Mouse (Mus musculus): ENCODE measurements at regions not wholly inside any gene's neighbourhood (a gene's known extent, or its start where the extent isn't known, plus 50 kb on each side); places are given as distances from the start of the nearest gene placed in this dataset.

GRCm38 (mm10) chr6:50777827-50778226 lies 123.6 kb upstream of the Npvf start:
- no peak for DNase-seq (ENCODE audit: low spot score in 2 of 2)

- DNase-seq (ENCODE audit: low spot score in 2 of 2) = no peak
These were observed 126.4 kb upstream of the Npvf start for GRCm38 (mm10) chr6:50780677-50781076.

GRCm38 (mm10) chr6:50781271-50781670 lies 127.0 kb upstream of the Npvf start:
- no peak for DNase-seq (ENCODE audit: low spot score in 2 of 2)

- no peak for DNase-seq (ENCODE audit: low spot score in 2 of 2)
These were observed 128.0 kb upstream of the Npvf start for GRCm38 (mm10) chr6:50782221-50782620.

GRCm38 (mm10) chr6:50783494-50783893 lies 129.3 kb upstream of the Npvf start:
- DNase-seq (ENCODE audit: low spot score in 2 of 2) = no peak

- DNase-seq (ENCODE audit: low spot score in 2 of 2) = no peak
These were observed 130.1 kb upstream of the Npvf start for GRCm38 (mm10) chr6:50784381-50784780.

- DNase-seq (ENCODE audit: low spot score in 2 of 2) = no peak
These were observed 133.4 kb upstream of the Npvf start for GRCm38 (mm10) chr6:50787666-50788065.

GRCm38 (mm10) chr6:50799963-50800362 lies 145.7 kb upstream of the Npvf start:
- no peak for DNase-seq (ENCODE audit: low spot score in 2 of 2)

- DNase-seq (ENCODE audit: low spot score in 2 of 2) = no peak
These were observed 148.7 kb upstream of the Npvf start for GRCm38 (mm10) chr6:50802956-50803355.

- no peak for DNase-seq (ENCODE audit: low spot score in 2 of 2)
These were observed 150.3 kb upstream of the Npvf start for GRCm38 (mm10) chr6:50804477-50805005.

GRCm38 (mm10) chr6:50806376-50807077 lies 152.3 kb upstream of the Npvf start:
- no peak for DNase-seq (ENCODE audit: low spot score in 2 of 2)

- DNase-seq (ENCODE audit: low spot score in 2 of 2) = no peak
These were observed 153.2 kb upstream of the Npvf start for GRCm38 (mm10) chr6:50807187-50808012.

GRCm38 (mm10) chr6:50808126-50808525 lies 153.9 kb upstream of the Npvf start:
- peak; percentile 65 to 87 for DNase-seq (ENCODE audit: low spot score in 2 of 2)

- no peak for DNase-seq (ENCODE audit: low spot score in 2 of 2)
These were observed 154.8 kb upstream of the Npvf start for GRCm38 (mm10) chr6:50808811-50809668.

- DNase-seq (ENCODE audit: low spot score in 2 of 2) = no peak
These were observed 155.4 kb upstream of the Npvf start for GRCm38 (mm10) chr6:50809669-50809983.

GRCm38 (mm10) chr6:50814936-50815500 lies 160.8 kb upstream of the Npvf start:
- DNase-seq (ENCODE audit: low spot score in 2 of 2) = no peak

GRCm38 (mm10) chr6:50815579-50815978 lies 161.3 kb upstream of the Npvf start:
- no peak for DNase-seq (ENCODE audit: low spot score in 2 of 2)

- no peak for DNase-seq (ENCODE audit: low spot score in 2 of 2)
These were observed 163.2 kb upstream of the Npvf start for GRCm38 (mm10) chr6:50817430-50817829.

- DNase-seq (ENCODE audit: low spot score in 2 of 2) = no peak
These were observed 164.2 kb upstream of the Npvf start for GRCm38 (mm10) chr6:50818433-50818832.

GRCm38 (mm10) chr6:50818891-50819541 lies 164.8 kb upstream of the Npvf start:
- no peak for DNase-seq (ENCODE audit: low spot score in 2 of 2)
